ENCODE assay signal across 9 mouse cellular contexts in the genomic region with DNA sequence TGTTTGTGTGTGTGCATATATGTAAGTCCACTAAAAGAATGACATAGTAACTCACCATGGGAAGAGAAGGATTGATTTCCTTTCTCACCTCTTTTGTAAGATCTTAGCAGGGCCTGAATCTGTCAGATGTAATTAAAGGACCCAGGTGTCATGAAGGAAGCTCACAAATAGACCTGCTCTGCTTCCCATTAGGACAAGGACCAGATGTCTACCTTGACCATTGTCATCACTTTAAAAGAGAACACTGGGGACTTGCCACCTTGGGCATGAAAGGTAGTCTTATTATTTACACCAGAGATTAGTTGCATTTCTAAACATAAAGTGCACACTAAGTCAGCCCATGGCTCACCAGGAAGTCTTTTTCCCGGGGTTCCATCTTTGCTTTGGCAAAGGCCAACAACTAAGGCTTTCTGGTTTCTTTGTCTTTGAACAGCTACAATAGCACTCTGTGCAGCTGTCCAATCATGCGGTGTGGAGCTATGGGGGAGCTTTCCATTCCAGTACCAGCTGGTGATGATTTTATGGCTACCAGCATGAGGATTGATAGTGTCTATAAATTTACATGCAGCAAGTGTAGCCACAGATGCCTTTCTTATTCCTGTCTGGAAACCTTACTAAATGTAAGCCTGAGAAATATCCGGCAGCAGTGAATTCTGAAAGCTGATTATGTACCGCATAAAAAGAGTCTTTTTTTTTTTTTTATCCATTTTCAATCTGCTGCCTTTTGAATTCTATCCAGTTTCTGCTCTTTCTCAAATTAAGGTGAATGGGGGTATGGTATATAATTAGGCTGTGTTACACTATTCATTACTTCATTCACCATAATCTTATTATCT.
DNase-seq lines count a peak whose midpoint lies in the region; ATAC-seq lines count a peak whose summit lies in the region.
"Had no signal": no experiment of that assay in that cellular context is flagged by ENCODE, and none has a peak within 500 bp of the region (broad histone marks: within the 10 kb centered on the region; RNA-seq: fewer than 3 reads in every experiment).

No protein-coding gene starts in this region.

- H3K9ac ChIP-seq in forebrain, embryonic 11.5 days (ENCODE audit: low read length), result no peak overlapping the region
- H3K9ac ChIP-seq: embryonic facial prominence, embryonic 13.5 days had no signal

- 55% methylated on average over 4 of the region's 4 CpGs for WGBS in forebrain, embryonic 11.5 days
- 86% methylated on average over 4 of the region's 4 CpGs for WGBS in forebrain, embryonic 10.5 days

- H3K36me3 ChIP-seq in forebrain, embryonic 11.5 days (ENCODE audit: control insufficient read depth, insufficient read depth, low read length), result no peaks in the 10 kb centered on the region
- H3K36me3 ChIP-seq in forebrain, embryonic 10.5 days (replicated peaks), result no peaks in the 10 kb centered on the region
- H3K36me3 ChIP-seq: embryonic facial prominence, embryonic 13.5 days had no signal

- no peak overlapping the region for H3K27ac ChIP-seq in forebrain, embryonic 11.5 days (ENCODE audit: low read depth, low read length)
- H3K27ac ChIP-seq in forebrain, embryonic 10.5 days, result no peak overlapping the region
- H3K27ac ChIP-seq: embryonic facial prominence, embryonic 13.5 days had no signal

- H3K9me3 ChIP-seq in forebrain, embryonic 11.5 days (ENCODE audit: control insufficient read depth, low read length), result no peaks in the 10 kb centered on the region
- no peaks in the 10 kb centered on the region for H3K9me3 ChIP-seq in forebrain, embryonic 10.5 days
- H3K9me3 ChIP-seq: embryonic facial prominence, embryonic 13.5 days had no signal

- peak; percentile 74 for ATAC-seq in forebrain, embryonic 11.5 days (replicated peaks; ENCODE audit: low FRiP score)

- no peak overlapping the region for H3K4me2 ChIP-seq in forebrain, embryonic 11.5 days (ENCODE audit: low read depth, low read length, severe bottlenecking)
- H3K4me2 ChIP-seq: embryonic facial prominence, embryonic 13.5 days had no signal

- no peak for DNase-seq in forebrain, embryonic 11.5 days (ENCODE audit: low spot score)
- no peak for DNase-seq in forebrain, embryonic 10.5 days (ENCODE audit: extremely low spot score, low spot score)
- DNase-seq in frontal cortex, postnatal 10 days (ENCODE audit: low spot score in 2 of 2), result peak; percentile 22 to 33
- peak; percentile 23 to 67 for DNase-seq in left cerebral cortex, postnatal 14 days (ENCODE audit: low spot score in 2 of 2)
- peak; percentile 50 for DNase-seq in right cerebral cortex, adult 18-20 months
- DNase-seq in heart, postnatal 25 days (ENCODE audit: low spot score), result no peak
- no peak for DNase-seq in adrenal gland, postnatal 10 days
- no peak for DNase-seq in gastrocnemius, postnatal 14 days

- 0 out of 2 replicates have a peak, but pooled peaks cover 2% of the 10 kb centered on the region for H3K4me1 ChIP-seq in forebrain, embryonic 11.5 days (replicated peaks; ENCODE audit: control insufficient read depth, insufficient read depth, low read length)
- peaks cover 5% of the 10 kb centered on the region; the same call in 1 of the 2 replicates for H3K4me1 ChIP-seq in forebrain, embryonic 10.5 days
- H3K4me1 ChIP-seq: embryonic facial prominence, embryonic 13.5 days had no signal

- H3K4me3 ChIP-seq in forebrain, embryonic 11.5 days (ENCODE audit: low read depth, low read length), result no peak overlapping the region
- H3K4me3 ChIP-seq in forebrain, embryonic 10.5 days, result no peak overlapping the region
- H3K4me3 ChIP-seq: embryonic facial prominence, embryonic 13.5 days had no signal

- H3K27me3 ChIP-seq in forebrain, embryonic 11.5 days (ENCODE audit: control insufficient read depth, insufficient read depth, low read length), result no peaks in the 10 kb centered on the region
- H3K27me3 ChIP-seq in forebrain, embryonic 10.5 days (ENCODE audit: poor library complexity, severe bottlenecking), result no peaks in the 10 kb centered on the region
- H3K27me3 ChIP-seq: embryonic facial prominence, embryonic 13.5 days had no signal

- intact Hi-C loops in left cerebral cortex, postnatal 14 days (cut with DNase I), result no loop called here
- intact Hi-C loops in heart, postnatal 25 days (cut with DNase I), result no loop called here
- intact Hi-C loops in gastrocnemius, postnatal 14 days (cut with DNase I; ENCODE audit: low total_unique reads), result no loop called here

Comparison
In these comparisons a context has a peak if more than half of its experiments do, and no peak if none do; other contexts are left out.
1. DNase-seq: peak in frontal cortex, postnatal 10 days (2 of 2), left cerebral cortex, postnatal 14 days (2 of 2) and right cerebral cortex, adult 18-20 months (single experiment); none in forebrain, embryonic 11.5 days (single experiment), forebrain, embryonic 10.5 days (single experiment), heart, postnatal 25 days (single experiment), adrenal gland, postnatal 10 days (single experiment) and gastrocnemius, postnatal 14 days (single experiment).